Mouse (Mus musculus) ES-Bruce4 (cell line): Measurements from ENCODE around the gene Auts2.

Experiments used
- CTCF ChIP-seq: IDR thresholded peaks from one replicate; pipeline ENCODE4 v1.8.1; 2011; ENCODE audit warnings: low read depth, low read length
- EP300 ChIP-seq: IDR thresholded peaks from 2 replicates; pipeline ENCODE4 v1.6.1; 2011; ENCODE audit warnings: low read depth, low read length; ENCODE audit not compliant: insufficient read depth

GRCm38 (mm10) chr5:131948571-131949151, 594.5 kb downstream of the Auts2 start:
- TF ChIP-seq CTCF: no peak
- TF ChIP-seq EP300: no peak
